Mouse (Mus musculus) cerebellum, adult 11 months (tissue): Measurements from ENCODE around the gene Taf11.
A peak's percentile ranks its signal among the peaks of the same experiment; 100 is the strongest.

ENCODE experiments used
- DNase-seq: peaks from one replicate; pipeline ENCODE4 v3.0.0; 2022

Taf11 gene

GRCm38 (mm10) chr17:27916366-27916765 is 6.7 kb upstream of the Taf11 start:
- DNase-seq, result no peak

GRCm38 (mm10) chr17:27914742-27915141 is 5.1 kb upstream of the Taf11 start:
- DNase-seq, result no peak

DNA sequence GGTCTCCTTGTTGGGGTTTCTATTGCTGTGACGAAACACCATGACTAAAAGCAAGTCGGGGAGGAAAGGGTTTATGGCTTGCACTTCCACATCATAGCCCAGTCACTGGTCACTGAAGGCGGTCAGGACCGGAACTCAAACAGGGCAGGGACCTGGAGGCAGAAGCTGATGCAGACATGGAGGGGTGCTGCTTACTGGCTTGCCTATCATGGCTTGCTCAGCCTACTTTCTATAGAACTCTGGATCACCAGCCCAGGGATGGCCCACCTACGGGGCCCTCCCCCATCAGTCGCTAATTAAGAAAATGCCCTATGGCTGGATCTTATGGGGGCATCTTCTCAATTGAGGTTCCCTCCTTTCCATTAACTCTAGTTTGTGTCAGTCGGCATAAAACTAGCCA is 1.7 kb upstream of the Taf11 start:
- no peak for DNase-seq

GRCm38 (mm10) chr17:27908888-27909621 is 589 bp downstream of the Taf11 start, which contains the start of gene Anks1:
TSS of gene Anks1 (plus strand) at chr17:27909306.
- DNase-seq, result peak; percentile 85

DNA sequence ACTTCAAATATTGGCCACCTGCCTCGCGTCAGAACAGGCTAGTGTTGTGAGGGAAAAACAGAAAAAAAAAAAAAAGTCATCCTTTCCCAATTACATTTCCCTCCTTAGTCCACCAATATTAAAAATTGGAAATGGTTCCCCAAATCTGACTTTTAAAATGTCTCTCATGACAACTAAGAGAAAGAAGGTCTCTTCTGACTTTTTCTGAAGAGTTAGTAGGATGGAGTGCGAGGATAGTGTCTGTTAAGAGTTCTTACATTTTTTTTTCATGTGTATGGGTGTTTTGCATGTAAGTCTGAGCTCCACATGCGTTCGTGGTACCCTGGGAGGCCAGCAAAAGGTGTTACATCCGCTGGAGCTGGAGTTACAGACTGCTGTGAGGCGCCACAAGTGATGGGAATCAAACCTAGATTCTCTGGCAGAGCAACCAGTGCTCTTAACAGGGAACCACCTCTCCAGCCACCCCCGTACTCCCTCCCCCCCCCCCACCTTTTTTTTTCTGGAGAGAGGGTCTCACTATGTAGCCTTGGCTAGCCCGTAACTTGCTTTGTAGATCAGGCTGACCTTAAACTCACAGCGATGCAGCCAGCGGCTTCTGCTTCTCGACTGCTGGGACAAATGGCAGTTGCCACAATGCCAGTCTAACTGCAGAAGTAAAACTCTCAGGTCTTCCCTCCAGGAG is 1.3 kb downstream of the Taf11 start:
- DNase-seq, result no peak

DNA sequence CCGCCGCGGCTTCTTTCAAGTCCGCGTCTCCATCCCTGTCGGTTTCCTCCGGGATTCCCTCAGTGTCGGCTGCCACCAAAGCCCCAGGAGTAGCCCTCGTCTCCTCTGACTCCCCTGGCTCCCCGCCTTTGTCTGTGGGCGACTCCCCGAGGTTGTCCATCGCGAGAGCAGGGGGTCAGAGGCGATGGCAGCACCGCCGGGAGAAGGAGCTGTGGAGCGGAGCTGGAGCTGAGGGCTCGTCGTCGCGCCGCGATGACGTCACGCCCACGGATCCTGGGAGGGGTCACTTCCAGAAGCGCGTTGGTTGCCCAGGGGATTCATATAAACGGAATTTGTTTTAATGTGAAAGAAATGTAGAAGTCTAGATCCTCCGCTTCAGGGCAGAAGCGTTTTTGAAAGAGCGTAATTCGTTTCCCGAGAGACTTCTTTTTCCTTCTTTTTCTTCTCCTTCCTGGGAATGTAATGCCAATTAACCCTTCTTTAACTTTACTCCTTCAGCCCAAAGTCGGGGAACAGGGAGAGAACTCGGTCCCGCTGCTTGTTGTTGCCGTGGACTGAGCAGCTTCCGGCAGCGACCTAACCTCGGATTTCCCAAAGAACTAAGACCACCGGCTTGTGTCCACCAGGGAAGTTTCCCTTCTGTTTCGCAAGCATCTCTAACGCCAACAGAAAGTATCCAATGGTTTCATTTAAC is 2.0 kb downstream of the Taf11 start:
- peak; percentile 91 for DNase-seq

DNA sequence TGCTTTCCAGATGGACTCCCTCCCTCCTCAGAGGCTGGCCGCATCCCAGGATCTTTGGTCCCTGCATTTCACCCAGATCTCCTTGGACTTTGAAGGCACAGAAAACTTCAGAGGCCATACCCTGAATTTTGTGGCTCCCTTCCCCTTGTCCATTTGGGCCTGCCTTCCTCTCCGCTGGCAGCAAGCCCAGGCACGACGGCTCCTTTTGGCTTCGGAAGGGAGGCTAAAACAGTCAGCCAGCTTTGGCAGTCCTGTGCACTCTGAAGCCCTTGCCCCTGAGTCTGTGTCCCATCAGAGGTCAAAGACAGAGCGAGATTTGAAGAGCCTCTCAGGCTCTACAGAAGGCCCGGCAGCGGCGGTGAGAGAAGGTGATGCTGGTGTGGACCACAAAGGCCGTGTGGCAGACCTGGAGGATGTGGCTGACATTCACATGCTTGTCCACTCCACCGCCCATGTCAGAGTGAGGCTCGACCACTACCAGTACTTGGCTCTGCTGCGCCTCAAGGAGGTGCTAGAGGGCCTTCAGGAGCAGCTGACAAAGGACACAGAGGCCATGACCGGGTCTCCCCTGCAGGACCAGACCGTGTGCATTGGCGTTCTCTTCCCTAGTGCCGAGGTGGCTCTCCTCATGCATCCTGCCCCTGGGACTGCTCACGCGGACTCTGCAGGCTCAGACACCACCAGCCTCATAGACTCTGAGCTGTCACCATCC is 23.0 kb downstream of the Taf11 start:
- DNase-seq, result no peak

DNA sequence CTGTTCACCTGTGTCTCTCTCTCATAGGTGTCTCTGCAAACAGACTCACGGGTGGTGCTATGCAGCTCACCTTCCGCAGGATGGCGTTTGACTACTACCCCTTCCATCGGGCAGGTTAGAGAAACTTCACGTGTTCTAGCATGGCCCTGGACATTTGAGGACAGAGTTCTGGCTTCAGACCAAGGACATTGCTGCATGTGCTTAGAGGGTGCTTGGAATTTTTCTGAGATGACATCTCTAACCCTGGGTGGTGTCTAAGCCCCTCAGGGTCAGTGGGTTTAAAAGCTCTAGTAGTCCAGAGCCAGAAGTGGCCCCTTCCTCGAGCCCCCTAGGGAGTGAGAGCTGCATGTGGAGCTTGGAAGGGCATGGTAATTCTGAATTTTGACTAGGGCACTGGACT is 25.6 kb downstream of the Taf11 start:
- no peak for DNase-seq

GRCm38 (mm10) chr17:27883129-27883528 is 26.5 kb downstream of the Taf11 start:
- DNase-seq, result no peak

DNA sequence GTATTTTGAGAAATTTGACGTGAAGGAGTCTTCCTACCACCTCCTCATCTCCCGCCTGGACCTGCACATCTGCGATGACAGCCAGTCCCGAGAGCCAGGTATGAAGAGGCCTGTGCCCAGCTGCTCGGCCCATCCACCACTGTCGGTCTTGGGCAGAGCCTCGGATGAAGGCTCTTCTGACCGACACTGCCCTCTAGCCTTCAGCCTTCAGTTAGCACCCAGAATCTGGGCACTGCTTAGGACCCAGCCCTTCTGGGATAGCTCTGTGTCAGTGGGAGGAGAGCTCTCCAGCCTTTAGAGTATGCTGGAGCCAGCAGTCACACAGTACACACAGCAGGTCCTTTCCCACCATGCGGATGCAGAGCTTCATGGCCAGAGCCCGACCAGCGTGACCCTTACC is 28.1 kb downstream of the Taf11 start:
- DNase-seq, result no peak

GRCm38 (mm10) chr17:27874510-27874909 is 35.1 kb downstream of the Taf11 start:
- no peak for DNase-seq

DNA sequence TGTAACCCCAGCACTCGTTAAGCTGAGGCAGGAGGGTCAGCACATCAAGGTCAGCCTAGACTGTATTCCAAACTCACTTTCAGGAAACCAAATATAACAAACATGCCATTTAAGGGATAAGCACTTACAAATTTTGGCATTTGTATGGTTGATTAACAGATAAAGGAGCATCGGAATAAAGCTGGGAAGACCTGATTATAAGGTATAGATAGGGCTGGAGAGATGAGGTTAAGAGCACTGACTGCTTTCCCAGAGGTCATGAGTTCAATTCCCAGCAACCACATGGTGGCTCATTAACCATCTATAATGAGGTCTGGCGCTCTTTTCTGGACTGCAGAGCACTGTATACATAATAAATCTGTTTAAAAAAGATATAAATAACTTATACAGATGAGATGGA is 36.1 kb downstream of the Taf11 start:
- no peak for DNase-seq

DNA sequence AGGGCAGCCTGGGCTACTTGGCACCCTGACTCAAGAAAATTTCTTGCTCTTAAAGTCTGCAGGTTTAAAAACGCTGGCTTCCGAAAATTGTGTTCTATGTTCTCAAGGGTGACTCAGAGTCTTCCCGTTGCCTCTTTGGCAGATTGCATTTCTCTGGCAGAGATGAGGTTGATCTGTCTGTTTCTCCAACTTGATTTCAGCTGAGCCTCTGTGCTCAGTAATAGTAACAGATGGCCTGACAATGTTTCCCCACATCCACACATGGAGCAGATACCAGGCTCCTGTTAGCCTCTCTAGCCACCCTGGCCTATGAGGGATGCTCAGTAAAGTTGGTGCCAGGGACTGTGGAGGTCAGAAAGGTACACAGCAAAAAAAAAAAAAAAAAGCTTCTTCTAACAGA is 37.8 kb downstream of the Taf11 start:
- DNase-seq, result peak; percentile 55

DNA sequence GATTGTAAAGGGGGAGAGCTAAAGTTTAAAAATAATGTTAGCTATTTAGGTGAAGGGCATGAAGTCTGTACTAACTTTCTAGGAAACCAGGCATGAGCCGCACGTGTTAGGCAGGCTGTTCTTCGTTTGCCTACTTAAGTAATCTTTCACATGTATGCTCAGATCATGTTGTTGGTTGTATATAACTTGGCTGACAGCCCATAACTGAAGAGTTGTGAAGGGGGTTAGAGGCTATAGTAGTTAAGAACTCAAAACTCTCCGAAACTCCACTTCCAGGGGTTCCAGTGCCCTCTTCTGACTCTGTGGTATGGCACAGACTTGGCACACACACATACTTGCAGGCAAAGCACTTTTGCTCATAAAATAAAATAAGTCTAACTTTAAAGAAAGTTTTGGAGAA is 42.9 kb downstream of the Taf11 start:
- no peak for DNase-seq

GRCm38 (mm10) chr17:27865461-27865860 is 44.2 kb downstream of the Taf11 start:
- no peak for DNase-seq

- DNase-seq, result no peak
Measured at GRCm38 (mm10) chr17:27859131-27859530, 50.5 kb downstream of the Taf11 start.

GRCm38 (mm10) chr17:27857649-27858475 is 51.8 kb downstream of the Taf11 start:
- no peak for DNase-seq

GRCm38 (mm10) chr17:27856798-27857648 is 52.6 kb downstream of the Taf11 start:
- DNase-seq, result no peak

DNA sequence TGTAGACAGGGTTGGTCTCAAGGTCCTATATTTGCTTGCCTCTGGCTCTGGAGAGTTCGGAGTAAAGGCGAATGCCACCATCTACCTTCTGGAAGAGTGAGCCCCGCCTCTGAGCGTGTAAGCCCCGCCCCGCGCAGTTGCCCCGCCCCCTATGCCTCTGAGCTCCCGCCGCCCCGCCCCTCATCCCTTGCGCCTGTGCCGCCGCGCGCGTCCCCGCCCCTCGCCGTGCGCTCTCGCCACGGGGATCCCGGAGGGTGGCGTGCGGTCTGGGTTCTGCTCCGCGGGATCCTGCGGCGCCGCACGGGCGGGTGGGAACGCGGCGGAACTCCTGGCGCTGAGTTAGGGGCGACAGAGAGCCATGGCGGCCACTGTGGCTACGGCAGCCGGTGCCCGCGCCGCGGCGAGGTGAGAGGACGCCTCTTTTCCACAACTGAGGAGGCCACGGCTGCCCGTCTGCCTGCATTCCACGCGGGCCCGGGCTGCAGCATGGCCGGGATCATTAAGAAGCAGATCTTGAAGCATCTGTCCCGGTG is 53.3 kb downstream of the Taf11 start, which contains the start of gene Uhrf1bp1:
TSS of gene Uhrf1bp1 (plus strand) at position 177 of the 533 bp plus-strand sequence.
- DNase-seq, result peak; percentile 74
